Mouse (Mus musculus): Measurements from ENCODE around the gene Chaf1a. TPM values are rescaled to one million over a fixed set of nuclear protein-coding genes. Genes with fewer than 3 reads are reported as not detected.
"Not testable (repeated sequence)": the region's sequence is repeated elsewhere in the genome, so short reads cannot be mapped to it uniquely, and the experiment has no call there.

Chaf1a gene
- polyA plus RNA-seq, 1 experiment from 2014 or later: 3.0 TPM

DNA sequence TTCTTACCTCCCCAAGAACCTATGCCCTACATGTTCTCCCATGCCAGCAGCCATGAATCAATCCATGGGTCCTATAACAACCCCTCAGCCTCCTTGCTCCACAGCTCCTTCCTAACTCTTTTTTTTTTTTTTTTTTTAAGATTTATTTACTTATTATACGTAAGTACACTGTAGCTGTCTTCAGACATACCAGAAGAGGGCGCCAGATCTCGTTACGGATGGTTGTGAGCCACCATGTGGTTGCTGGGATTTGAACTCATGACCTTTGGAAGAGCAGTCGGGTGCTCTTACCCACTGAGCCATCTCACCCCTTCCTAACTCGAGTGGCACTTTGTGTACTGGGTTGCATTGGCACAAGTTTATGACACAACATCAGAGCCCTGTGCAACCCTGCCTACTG lies 25.5 kb downstream of the Chaf1a start:
- not testable (repeated sequence) for H3K9ac ChIP-seq (replicated peaks; ENCODE audit: low read depth); DNase-seq (ENCODE audit: low spot score); H3K9me3 ChIP-seq (ENCODE audit: low read length); ATAC-seq; H3K4me1 ChIP-seq (ENCODE audit: insufficient read depth, low read depth, low read length); H3K27me3 ChIP-seq (replicated peaks; ENCODE audit: insufficient read depth, low read length); H3K4me3 ChIP-seq (ENCODE audit: low read depth, low read length); H3K27ac ChIP-seq (ENCODE audit: low read length); H3K4me2 ChIP-seq (replicated peaks; ENCODE audit: low read depth, low read length)
- WGBS: 84% methylated on average over 5 of the region's 6 CpGs
- TF ChIP-seq CTCF (IDR thresholded peaks at IDR 0.05): peak; percentile 25
- H3K36me3 ChIP-seq (ENCODE audit: insufficient read depth, low read length): peaks cover 38% of the 10 kb centered on the region

DNA sequence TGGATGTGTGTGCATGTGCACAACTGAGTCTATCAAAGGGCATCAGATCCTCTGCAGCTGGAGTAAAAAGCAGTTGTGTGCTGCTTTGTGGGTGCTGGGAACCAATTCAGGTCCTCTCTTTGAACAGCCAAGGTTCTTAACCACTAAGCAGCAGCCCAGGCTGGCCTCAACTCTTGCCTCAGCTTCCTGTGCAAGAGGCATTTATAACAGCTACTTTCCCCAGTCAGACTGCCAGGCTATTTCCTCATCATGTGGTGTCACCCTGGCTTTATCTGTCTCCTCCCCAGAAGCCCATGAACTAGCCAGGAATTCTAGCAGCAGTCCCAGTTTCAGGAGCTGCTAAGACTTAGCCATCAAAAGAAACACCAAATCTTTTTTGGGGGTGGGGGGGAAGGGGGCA lies 26.2 kb downstream of the Chaf1a start:
- no peak overlapping the region for H3K4me3 ChIP-seq (ENCODE audit: low read depth, low read length)
- H3K4me2 ChIP-seq (replicated peaks; ENCODE audit: low read depth, low read length): no peak overlapping the region
- no peak overlapping the region for H3K27ac ChIP-seq (ENCODE audit: low read length)
- TF ChIP-seq EP300 (IDR thresholded peaks at IDR 0.05) (no peak), CTCF (IDR thresholded peaks at IDR 0.05) (no peak)
- no peak for DNase-seq (ENCODE audit: low spot score)
- H3K9ac ChIP-seq (replicated peaks; ENCODE audit: low read depth): no peak overlapping the region
- ATAC-seq: no peak
- peaks cover 45% of the 10 kb centered on the region for H3K36me3 ChIP-seq (ENCODE audit: insufficient read depth, low read length)
- H3K27me3 ChIP-seq (replicated peaks; ENCODE audit: insufficient read depth, low read length): no peaks in the 10 kb centered on the region
- H3K4me1 ChIP-seq (ENCODE audit: insufficient read depth, low read depth, low read length): no peaks in the 10 kb centered on the region
- no peaks in the 10 kb centered on the region for H3K9me3 ChIP-seq (ENCODE audit: low read length)

DNA sequence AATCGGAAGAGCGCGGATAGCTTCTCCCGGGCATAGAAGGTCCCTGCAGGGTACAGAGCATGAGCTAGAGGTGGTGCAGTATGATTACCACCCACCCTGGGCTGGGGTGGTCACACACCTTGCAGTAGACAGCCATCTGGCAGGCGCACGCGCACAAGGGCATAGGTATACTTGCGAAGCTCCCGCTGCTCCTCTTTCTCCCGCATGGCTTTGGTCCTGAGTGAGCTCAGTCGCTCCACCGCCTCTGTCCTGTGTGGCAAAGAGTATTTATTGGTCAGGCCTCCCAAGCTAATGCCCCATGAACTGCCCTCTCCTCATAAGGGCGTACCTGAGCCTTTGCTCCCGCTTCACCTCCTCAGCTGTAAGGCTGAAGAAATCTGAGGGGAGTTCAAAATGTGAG lies 28.8 kb downstream of the Chaf1a start:
- 94% methylated on average over 14 of the region's 14 CpGs for WGBS
- H3K9me3 ChIP-seq (ENCODE audit: low read length): no peaks in the 10 kb centered on the region
- no peak for ATAC-seq

DNA sequence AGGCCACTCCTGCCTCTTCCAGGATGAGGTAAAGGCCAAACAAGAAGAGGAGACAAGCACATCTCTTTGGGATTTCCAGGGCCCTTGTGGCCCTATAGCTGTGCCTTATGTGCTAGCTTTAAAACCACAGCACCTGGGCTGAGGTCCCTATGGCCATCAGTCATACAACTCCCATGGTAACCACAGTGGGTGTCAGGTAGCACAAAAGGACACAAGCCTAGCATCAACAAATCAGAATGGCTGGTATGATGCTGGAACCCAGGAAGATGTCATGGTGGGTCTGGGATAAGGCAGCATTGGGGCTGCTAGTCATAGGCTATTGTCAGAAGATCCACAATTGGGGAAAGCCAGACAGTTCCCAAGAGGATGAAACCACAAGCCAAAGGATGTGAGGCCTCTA lies 30.9 kb downstream of the Chaf1a start:
- Histone ChIP-seq H3K27me3 (replicated peaks; ENCODE audit: insufficient read depth, low read length) (no peaks in the 10 kb centered on the region), H3K4me1 (ENCODE audit: insufficient read depth, low read depth, low read length) (peaks cover 12% of the 10 kb centered on the region; the same call in 1 of the 2 replicates), H3K9me3 (ENCODE audit: low read length) (no peaks in the 10 kb centered on the region), H3K4me2 (replicated peaks; ENCODE audit: low read depth, low read length) (no peak overlapping the region), H3K4me3 (ENCODE audit: low read depth, low read length) (no peak overlapping the region), H3K27ac (ENCODE audit: low read length) (no peak overlapping the region), H3K9ac (replicated peaks; ENCODE audit: low read depth) (no peak overlapping the region), H3K36me3 (ENCODE audit: insufficient read depth, low read length) (peaks cover 38% of the 10 kb centered on the region)
- no peak for TF ChIP-seq EP300 (IDR thresholded peaks at IDR 0.05)
- TF ChIP-seq CTCF (IDR thresholded peaks at IDR 0.05): no peak
- ATAC-seq (no peak), DNase-seq (ENCODE audit: low spot score) (no peak)

More for the DNA sequence above, 28.8 kb downstream of the Chaf1a start:
- H3K4me1 ChIP-seq (ENCODE audit: insufficient read depth, low read depth, low read length): peaks cover 2% of the 10 kb centered on the region; the same call in 1 of the 2 replicates
- peaks cover 38% of the 10 kb centered on the region for H3K36me3 ChIP-seq (ENCODE audit: insufficient read depth, low read length)
- TF ChIP-seq EP300 (IDR thresholded peaks at IDR 0.05) (no peak), CTCF (IDR thresholded peaks at IDR 0.05) (no peak)
- DNase-seq (ENCODE audit: low spot score): no peak
- no peak overlapping the region for H3K4me3 ChIP-seq (ENCODE audit: low read depth, low read length)
- H3K4me2 ChIP-seq (replicated peaks; ENCODE audit: low read depth, low read length): no peak overlapping the region
- H3K27ac ChIP-seq (ENCODE audit: low read length): no peak overlapping the region
- no peaks in the 10 kb centered on the region for H3K27me3 ChIP-seq (replicated peaks; ENCODE audit: insufficient read depth, low read length)
- H3K9ac ChIP-seq (replicated peaks; ENCODE audit: low read depth): no peak overlapping the region

DNA sequence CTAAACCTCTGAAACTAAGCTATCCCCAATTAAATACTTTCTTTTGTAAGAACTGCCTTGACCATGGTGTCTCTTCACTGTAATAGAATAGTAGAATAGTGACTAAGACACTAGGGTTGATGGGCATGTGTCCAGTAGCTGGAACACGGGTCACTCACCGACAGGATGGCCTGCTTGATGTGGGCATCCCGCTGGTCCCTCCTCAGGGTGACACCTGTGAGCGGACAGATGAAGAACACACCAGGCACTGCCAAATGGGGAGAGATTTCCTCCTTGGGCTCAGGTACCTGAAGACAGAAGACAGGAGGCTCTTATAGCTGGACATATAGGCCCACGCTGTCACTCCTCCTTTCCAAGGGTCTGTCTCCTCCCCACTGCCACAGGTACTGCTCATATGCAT lies 32.0 kb downstream of the Chaf1a start:
- H3K27me3 ChIP-seq (replicated peaks; ENCODE audit: insufficient read depth, low read length): no peaks in the 10 kb centered on the region
- WGBS: 88% methylated on average over 5 of the region's 5 CpGs
- DNase-seq (ENCODE audit: low spot score): no peak
- H3K27ac ChIP-seq (ENCODE audit: low read length): no peak overlapping the region
- TF ChIP-seq CTCF (IDR thresholded peaks at IDR 0.05): no peak
- TF ChIP-seq EP300 (IDR thresholded peaks at IDR 0.05): no peak
- H3K9ac ChIP-seq (replicated peaks; ENCODE audit: low read depth): no peak overlapping the region
- H3K4me1 ChIP-seq (ENCODE audit: insufficient read depth, low read depth, low read length): peaks cover 12% of the 10 kb centered on the region; the same call in 1 of the 2 replicates
- no peak overlapping the region for H3K4me2 ChIP-seq (replicated peaks; ENCODE audit: low read depth, low read length)
- ATAC-seq: no peak
- H3K36me3 ChIP-seq (ENCODE audit: insufficient read depth, low read length): peaks cover 38% of the 10 kb centered on the region
- no peaks in the 10 kb centered on the region for H3K9me3 ChIP-seq (ENCODE audit: low read length)
- no peak overlapping the region for H3K4me3 ChIP-seq (ENCODE audit: low read depth, low read length)

DNA sequence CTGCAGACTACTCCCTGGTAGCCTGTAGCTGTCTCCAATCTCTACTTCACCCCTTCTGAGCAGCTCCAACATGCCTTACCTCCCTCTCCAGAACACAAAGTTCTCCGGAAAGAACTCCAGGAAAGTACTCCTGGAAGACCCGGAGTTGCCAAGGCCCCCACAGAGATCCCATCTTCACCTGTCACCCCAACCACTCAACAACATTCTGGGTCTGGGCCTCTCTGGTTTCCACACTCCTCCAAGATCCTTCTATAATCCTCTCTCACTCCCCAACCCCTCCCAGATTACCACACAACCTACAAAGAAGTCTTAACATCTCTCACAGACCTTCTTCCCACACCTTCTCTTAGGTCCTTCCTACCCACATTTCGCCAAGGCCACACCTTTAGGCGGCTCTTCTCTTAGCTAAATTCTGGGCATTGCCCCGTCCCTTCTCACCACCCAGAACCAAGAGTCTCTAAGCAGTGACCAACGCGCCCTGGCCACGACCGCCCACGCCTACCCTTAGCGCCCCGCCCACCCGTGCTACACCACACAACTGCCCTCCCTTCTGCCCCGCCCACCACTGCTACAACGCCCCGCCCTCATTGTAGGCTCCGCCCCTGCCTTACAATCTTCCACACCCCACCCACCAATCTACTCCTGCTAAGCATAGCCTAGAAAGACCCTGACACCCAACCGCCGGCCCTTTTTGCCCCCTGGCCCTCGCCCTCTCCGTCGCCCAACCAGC lies 34.0 kb downstream of the Chaf1a start:
- Histone ChIP-seq H3K9ac (replicated peaks; ENCODE audit: low read depth) (peak overlapping the region; percentile 69), H3K4me2 (replicated peaks; ENCODE audit: low read depth, low read length) (peak overlapping the region; percentile 68), H3K27ac (ENCODE audit: low read length) (peak overlapping the region; percentile 98; the same call in 1 of the 2 replicates), H3K36me3 (ENCODE audit: insufficient read depth, low read length) (peaks cover 21% of the 10 kb centered on the region), H3K27me3 (replicated peaks; ENCODE audit: insufficient read depth, low read length) (no peaks in the 10 kb centered on the region), H3K9me3 (ENCODE audit: low read length) (no peaks in the 10 kb centered on the region), H3K4me1 (ENCODE audit: insufficient read depth, low read depth, low read length) (peaks cover 12% of the 10 kb centered on the region; the same call in 1 of the 2 replicates), H3K4me3 (ENCODE audit: low read depth, low read length) (peak overlapping the region; percentile 80)
- TF ChIP-seq EP300 (IDR thresholded peaks at IDR 0.05) (no peak), CTCF (IDR thresholded peaks at IDR 0.05) (no peak)
- DNase-seq (ENCODE audit: low spot score) (peak; percentile 96), ATAC-seq (peak; percentile 50)
- WGBS: 7% methylated on average over 22 of the region's 22 CpGs

Measured in lung, postnatal 0 days (tissue).